Mouse (Mus musculus) embryonic facial prominence, embryonic 14.5 days (tissue): Measurements from ENCODE around the gene Tbx4. TPM values are rescaled to one million over a fixed set of nuclear protein-coding genes. Genes with fewer than 3 reads are reported as not detected.

Experiments
- ATAC-seq: fragments of 200-750 bp; cut with Nextera tagmentation; 2 replicates; pipeline ENCODE4 v1.8.0; 2017; ENCODE audit warnings: low read depth, moderate number of reproducible peaks, moderate TSS enrichment
- DNase-seq: peaks from one replicate; pipeline ENCODE4 v3.0.0-alpha.2; 2015; ENCODE audit warnings: low spot score
- H3K27ac ChIP-seq: fragments of 300-500 bp; sonication (generic); replicated peaks from 2 replicates; pipeline ENCODE4 v1.5.1; 2014; ENCODE audit warnings: low read depth, mild to moderate bottlenecking, low read length, moderate library complexity
- H3K27me3 ChIP-seq: fragments of 300-500 bp; sonication (generic); replicated peaks from 2 replicates; pipeline ENCODE4 v1.6.1; 2014; ENCODE audit warnings: low read length; ENCODE audit not compliant: control insufficient read depth, insufficient read depth
- H3K36me3 ChIP-seq: fragments of 300-500 bp; sonication (generic); 2 replicates; pipeline ENCODE4 v1.6.1; 2014; ENCODE audit warnings: low read length, mixed read lengths; ENCODE audit not compliant: control insufficient read depth, insufficient read depth
- H3K4me1 ChIP-seq: fragments of 300-500 bp; sonication (generic); 2 replicates; pipeline ENCODE4 v1.6.1; 2014; ENCODE audit warnings: antibody characterized with exemption, low read length; ENCODE audit not compliant: control insufficient read depth, insufficient read depth
- H3K4me2 ChIP-seq: fragments of 300-500 bp; sonication (generic); 2 replicates; pipeline ENCODE4 v1.6.1; 2014; ENCODE audit warnings: low read depth, mild to moderate bottlenecking, low read length, moderate library complexity, mixed read lengths
- H3K4me3 ChIP-seq: fragments of 300-500 bp; sonication (generic); 2 replicates; pipeline ENCODE4 v1.5.1; 2014; ENCODE audit warnings: low read depth, mild to moderate bottlenecking, low read length
- H3K9ac ChIP-seq: fragments of 300-500 bp; sonication (generic); 2 replicates; pipeline ENCODE4 v1.6.1; 2014; ENCODE audit warnings: low read depth, mild to moderate bottlenecking, low read length, moderate library complexity, mixed read lengths
- H3K9me3 ChIP-seq: fragments of 300-500 bp; sonication (generic); 2 replicates; pipeline ENCODE4 v1.6.1; 2016; ENCODE audit warnings: low read length; ENCODE audit not compliant: control insufficient read depth
- WGBS: fragments of 180-500 bp; shearing (Covaris S2); extraction: QIAGEN DNeasy Blood & Tissue Kit; methylation state at CpG from one replicate; pipeline ENCODE4 v1.1.7; 2014; 5-methylcytosine and 5-hydroxymethylcytosine counted together
- polyA plus RNA-seq: library from polyadenylated mRNA; unstranded; fragments of >200 nt; fragmentation: Nextera tagmentation; extraction: Ambion mirVana; gene quantifications from 2 replicates; pipeline ENCODE4 v1.2.1, GENCODE M21; 2014

Tbx4 gene
- polyA plus RNA-seq, 1 experiment from 2014 or later: 0.85 TPM

DNA sequence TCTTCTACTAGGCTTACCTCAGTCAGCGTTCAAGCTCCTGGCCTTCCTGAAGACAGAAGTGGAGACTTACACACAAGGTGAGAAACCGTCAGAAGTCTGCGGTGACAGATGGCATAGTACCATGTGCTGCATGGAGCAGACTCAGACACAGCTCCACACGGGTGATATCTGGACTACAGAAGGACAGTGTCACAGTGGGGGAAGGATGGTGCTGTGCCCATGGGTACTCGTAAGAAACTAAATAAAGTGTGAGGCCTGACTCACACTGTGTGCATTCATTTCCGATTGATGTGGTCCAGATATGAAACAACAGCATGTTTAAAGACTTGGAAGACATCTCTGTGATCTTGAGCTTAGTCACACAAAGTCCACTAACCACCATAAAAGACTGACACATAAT lies 43.4 kb downstream of the Tbx4 start:
- no peak overlapping the region for H3K9ac ChIP-seq
- H3K9me3 ChIP-seq: no peaks in the 10 kb centered on the region
- peaks cover 16% of the 10 kb centered on the region for H3K27me3 ChIP-seq
- WGBS: 94% methylated on average over 6 of the region's 6 CpGs
- H3K4me3 ChIP-seq: no peak overlapping the region
- no peak overlapping the region for H3K4me2 ChIP-seq
- ATAC-seq (no peak), DNase-seq (no peak)
- peaks cover 18% of the 10 kb centered on the region for H3K4me1 ChIP-seq
- H3K27ac ChIP-seq: no peak overlapping the region
- H3K36me3 ChIP-seq: no peaks in the 10 kb centered on the region

DNA sequence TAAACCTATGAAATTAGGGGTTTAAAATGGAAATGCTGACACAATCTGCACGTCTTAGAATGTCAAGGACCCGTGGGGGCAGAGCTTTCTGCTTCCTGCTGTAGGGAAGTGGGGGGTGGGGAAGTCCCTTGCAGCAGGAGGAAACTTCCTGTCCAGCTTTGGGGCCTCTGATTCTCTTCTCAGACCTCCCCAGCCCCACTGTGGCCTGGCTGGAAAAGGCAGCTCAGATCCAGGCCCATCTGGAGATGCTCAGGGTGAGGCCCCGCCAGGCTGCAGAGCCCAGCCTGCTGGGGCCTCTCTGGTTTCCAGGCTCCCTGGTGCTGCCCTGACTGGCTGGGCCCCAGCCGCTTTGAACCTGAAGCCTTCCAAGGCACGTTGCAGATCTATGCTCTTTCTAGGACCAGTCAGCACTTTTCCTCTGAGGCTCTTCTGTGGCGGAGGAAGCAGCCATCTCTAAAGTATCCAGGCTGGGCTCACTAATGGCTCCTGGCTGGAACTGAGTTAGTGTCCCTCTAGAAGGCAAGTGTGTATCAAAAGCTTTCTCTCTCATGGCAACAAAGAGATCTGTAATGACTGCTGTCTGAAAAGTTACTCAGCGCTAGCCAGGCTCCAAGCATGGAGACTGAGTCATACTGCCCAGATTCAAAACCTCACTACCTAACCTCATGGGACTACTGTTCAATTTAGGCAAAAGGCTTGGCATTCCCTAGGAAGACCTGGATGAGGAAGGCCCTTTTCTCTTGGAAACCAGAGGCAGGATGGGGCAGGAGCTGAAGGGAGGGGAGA lies 55.8 kb downstream of the Tbx4 start:
- Histone ChIP-seq H3K4me1 (peaks cover 8% of the 10 kb centered on the region), H3K36me3 (no peaks in the 10 kb centered on the region), H3K9ac (peak overlapping the region; percentile 11; the same call in 1 of the 2 replicates), H3K9me3 (no peaks in the 10 kb centered on the region), H3K27ac (peak overlapping the region; percentile 70), H3K4me3 (no peak overlapping the region), H3K27me3 (no peaks in the 10 kb centered on the region), H3K4me2 (no peak overlapping the region)
- ATAC-seq (peak; percentile 47; the same call in 1 of the 2 replicates), DNase-seq (peak; percentile 56)
- WGBS: 22% methylated on average over 7 of the region's 7 CpGs

DNA sequence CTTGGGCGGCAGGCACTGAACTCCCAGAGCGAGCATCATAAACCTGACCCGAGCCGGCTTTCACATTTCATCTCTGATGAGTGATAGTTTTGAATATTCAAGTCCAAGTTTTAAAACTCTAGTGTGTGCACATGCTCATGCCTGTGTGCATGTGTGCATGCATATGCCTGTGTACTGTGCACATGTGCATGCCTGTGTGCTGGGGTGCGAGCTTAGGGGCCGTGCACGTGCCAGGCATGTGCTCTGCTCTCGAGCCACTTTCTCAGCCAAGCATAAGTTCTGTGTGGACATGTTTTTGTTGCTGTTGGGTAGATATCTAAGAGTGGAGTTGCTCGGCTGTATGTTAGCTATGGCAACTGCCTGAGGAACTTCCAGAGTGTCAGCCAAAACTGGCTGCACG lies 62.5 kb downstream of the Tbx4 start:
- Histone ChIP-seq H3K27me3 (no peaks in the 10 kb centered on the region), H3K4me3 (no peak overlapping the region), H3K4me2 (no peak overlapping the region), H3K9me3 (no peaks in the 10 kb centered on the region), H3K4me1 (no peaks in the 10 kb centered on the region), H3K9ac (no peak overlapping the region), H3K27ac (no peak overlapping the region), H3K36me3 (no peaks in the 10 kb centered on the region)
- ATAC-seq (no peak), DNase-seq (no peak)
- 77% methylated on average over 10 of the region's 10 CpGs for WGBS

DNA sequence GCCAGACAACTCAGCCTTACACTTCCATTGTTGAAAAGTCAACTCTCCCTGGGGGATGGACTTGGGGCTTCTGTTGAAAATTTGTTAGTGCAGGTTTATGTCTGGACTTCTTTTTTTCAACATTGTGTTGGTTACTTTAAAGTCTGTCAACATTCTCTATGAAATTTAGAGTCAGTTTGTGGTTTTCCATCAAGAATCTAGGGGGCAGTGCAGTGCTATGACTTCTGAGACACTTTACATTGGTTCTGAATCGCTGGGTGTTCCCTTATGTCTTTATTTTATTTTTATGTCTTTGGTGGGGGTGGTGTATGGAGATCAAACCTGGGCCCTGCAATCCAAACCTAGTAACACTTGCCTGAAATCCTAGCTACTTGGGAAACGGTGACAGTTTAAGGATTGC lies 63.5 kb downstream of the Tbx4 start:
- Histone ChIP-seq H3K9me3 (no peaks in the 10 kb centered on the region), H3K4me1 (no peaks in the 10 kb centered on the region), H3K4me3 (no peak overlapping the region), H3K27me3 (no peaks in the 10 kb centered on the region), H3K9ac (no peak overlapping the region), H3K4me2 (no peak overlapping the region), H3K27ac (no peak overlapping the region), H3K36me3 (no peaks in the 10 kb centered on the region)
- ATAC-seq (no peak), DNase-seq (no peak)
- 74% methylated on average over 2 of the region's 2 CpGs for WGBS

DNA sequence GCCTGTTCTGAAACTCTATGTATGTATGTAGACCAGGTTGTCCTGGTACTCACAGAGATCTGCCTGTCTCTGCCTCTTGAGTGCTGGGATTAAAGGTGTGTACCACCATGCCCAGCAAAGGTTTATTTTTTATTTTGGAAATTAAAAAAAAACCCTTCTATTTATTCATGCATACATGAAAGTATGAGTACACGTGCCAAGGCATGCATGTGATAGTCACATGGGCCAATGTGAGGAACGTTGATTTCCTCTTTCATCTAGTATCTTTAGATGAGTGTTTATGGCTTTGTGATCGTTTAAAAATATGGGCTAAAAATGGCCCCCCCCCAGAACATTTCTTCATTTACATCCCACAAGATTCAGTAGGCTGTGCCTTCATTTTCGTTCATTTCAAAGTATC lies 66.3 kb downstream of the Tbx4 start:
- Histone ChIP-seq H3K9me3 (no peaks in the 10 kb centered on the region), H3K9ac (no peak overlapping the region), H3K36me3 (no peaks in the 10 kb centered on the region), H3K4me1 (peaks cover 8% of the 10 kb centered on the region; the same call in 1 of the 2 replicates), H3K4me3 (no peak overlapping the region), H3K27me3 (0 out of 2 replicates have a peak, but pooled peaks cover 4% of the 10 kb centered on the region), H3K27ac (no peak overlapping the region), H3K4me2 (no peak overlapping the region)
- DNase-seq (no peak), ATAC-seq (no peak)
- 87% methylated on average over 4 of the region's 4 CpGs for WGBS

DNA sequence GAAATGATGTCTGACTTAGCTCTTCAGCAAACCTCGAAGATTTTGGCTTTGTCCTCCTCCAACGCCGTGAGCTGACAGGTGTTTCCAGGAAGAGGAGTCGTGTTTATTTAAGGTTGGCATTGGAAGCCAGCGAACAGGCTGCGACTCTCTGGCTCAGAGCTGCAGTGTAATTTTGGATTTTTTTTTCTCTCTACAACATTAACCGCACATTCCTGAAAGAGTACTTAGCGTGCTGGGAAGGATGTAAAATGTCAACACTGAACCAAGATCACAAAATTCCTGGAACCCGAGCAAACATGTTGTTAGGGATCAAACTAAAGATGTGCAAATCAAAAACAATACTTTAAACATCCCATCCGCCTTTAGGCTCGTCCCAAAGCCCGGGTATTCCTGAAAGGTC lies 69.4 kb downstream of the Tbx4 start:
- H3K9ac ChIP-seq: no peak overlapping the region
- no peak overlapping the region for H3K27ac ChIP-seq
- WGBS: 42% methylated on average over 12 of the region's 12 CpGs
- DNase-seq: peak; percentile 29
- peaks cover 8% of the 10 kb centered on the region; the same call in 1 of the 2 replicates for H3K4me1 ChIP-seq
- no peak overlapping the region for H3K4me2 ChIP-seq
- no peak overlapping the region for H3K4me3 ChIP-seq
- H3K36me3 ChIP-seq: no peaks in the 10 kb centered on the region
- 0 out of 2 replicates have a peak, but pooled peaks cover 4% of the 10 kb centered on the region for H3K27me3 ChIP-seq
- no peaks in the 10 kb centered on the region for H3K9me3 ChIP-seq
- ATAC-seq: no peak

DNA sequence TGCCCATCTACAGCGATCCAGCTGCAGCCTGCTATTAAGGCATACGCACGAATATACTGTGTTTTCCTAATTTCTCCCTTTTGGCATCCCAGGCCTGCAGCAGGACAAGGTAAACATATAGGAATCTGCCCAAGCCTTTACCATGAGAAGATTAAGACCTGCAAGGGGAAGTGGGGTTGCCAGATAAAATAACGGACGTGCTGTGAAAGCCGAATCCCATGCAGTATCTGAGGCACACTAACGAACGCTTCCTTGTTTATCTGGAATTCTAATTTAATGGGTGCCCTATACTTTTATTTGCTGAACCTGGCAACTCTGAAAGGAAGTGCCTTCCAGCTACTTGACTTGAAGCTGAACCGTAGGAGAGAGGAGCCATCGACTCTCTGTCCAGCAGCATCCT lies 70.2 kb downstream of the Tbx4 start:
- Histone ChIP-seq H3K4me1 (peaks cover 8% of the 10 kb centered on the region; the same call in 1 of the 2 replicates), H3K9ac (no peak overlapping the region), H3K27me3 (0 out of 2 replicates have a peak, but pooled peaks cover 4% of the 10 kb centered on the region), H3K36me3 (no peaks in the 10 kb centered on the region), H3K27ac (no peak overlapping the region), H3K4me2 (no peak overlapping the region), H3K9me3 (no peaks in the 10 kb centered on the region), H3K4me3 (no peak overlapping the region)
- ATAC-seq: no peak
- WGBS: 74% methylated on average over 10 of the region's 10 CpGs
- DNase-seq: no peak

DNA sequence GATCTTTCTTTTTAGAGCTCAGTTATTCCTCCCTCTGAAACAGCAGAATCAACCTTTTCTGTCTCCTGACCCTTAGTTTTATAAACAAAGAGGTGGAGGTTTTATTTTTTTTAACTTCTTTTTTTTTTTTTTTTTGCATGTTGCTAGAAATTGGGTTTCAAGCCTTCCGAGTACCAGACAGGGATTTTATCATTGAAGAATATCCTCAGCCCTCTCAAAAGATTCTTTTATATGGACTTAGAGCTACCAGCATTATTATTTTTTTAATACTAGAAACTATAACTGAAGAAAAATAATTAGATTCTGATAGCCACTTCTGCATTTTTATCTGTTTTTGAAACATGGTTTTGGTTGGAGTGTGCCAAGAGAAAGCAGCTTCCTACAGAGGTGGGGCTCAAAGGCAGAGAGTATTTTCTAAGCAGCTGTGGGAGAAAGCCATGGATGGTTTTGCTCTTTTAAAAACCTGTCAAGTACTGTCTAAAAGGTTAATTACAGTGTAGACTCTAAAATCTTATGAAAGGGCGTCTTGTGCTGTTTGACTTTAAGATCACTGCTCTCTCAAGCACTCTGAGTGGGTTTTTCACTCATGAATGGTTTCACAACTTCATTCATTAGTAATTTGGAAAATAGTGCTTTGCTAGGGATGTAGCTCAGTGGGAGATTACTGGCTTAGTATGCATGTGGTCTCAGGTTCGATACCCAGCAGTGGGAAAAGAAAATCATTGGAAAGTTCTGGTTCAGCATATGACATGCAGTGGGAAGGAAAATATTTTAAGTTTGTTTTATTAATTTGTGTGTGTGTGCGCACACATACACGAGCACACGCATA lies 70.9 kb downstream of the Tbx4 start:
- DNase-seq: no peak
- H3K27me3 ChIP-seq: 0 out of 2 replicates have a peak, but pooled peaks cover 4% of the 10 kb centered on the region
- H3K27ac ChIP-seq: no peak overlapping the region
- H3K4me3 ChIP-seq: no peak overlapping the region
- H3K9me3 ChIP-seq: no peaks in the 10 kb centered on the region
- 80% methylated on average over 6 of the region's 6 CpGs for WGBS
- peaks cover 8% of the 10 kb centered on the region; the same call in 1 of the 2 replicates for H3K4me1 ChIP-seq
- no peak for ATAC-seq
- no peaks in the 10 kb centered on the region for H3K36me3 ChIP-seq
- H3K4me2 ChIP-seq: no peak overlapping the region
- no peak overlapping the region for H3K9ac ChIP-seq
